Mouse (Mus musculus) liver, adult 2 months (tissue): ENCODE measurements around the gene Lactbl1. TPM values are rescaled to one million over a fixed set of nuclear protein-coding genes. Genes with fewer than 3 reads are reported as not detected.

Experiments
- DNase-seq: peaks from one replicate; pipeline ENCODE4 v3.0.0-alpha.2; 2011; ENCODE audit warnings: low read depth, low spot score; ENCODE audit errors: extremely low read depth
- H3K27ac ChIP-seq: fragments of 200-500 bp; replicated peaks from 2 replicates; pipeline ENCODE4 v1.5.1; 2012; ENCODE audit warnings: low read depth, mild to moderate bottlenecking, control low read depth, inconsistent platforms, low read length; ENCODE audit not compliant: insufficient read depth
- H3K27me3 ChIP-seq: fragments of 200-500 bp; 2 replicates; pipeline ENCODE4 v1.6.1; 2012; ENCODE audit warnings: mild to moderate bottlenecking, moderate library complexity, low read length, inconsistent platforms; ENCODE audit not compliant: control insufficient read depth, insufficient read depth
- H3K36me3 ChIP-seq: fragments of 200-500 bp; 2 replicates; pipeline ENCODE4 v1.6.1; 2012; ENCODE audit warnings: low read length, inconsistent platforms; ENCODE audit not compliant: control insufficient read depth, insufficient read depth
- H3K4me1 ChIP-seq: fragments of 200-500 bp; 2 replicates; pipeline ENCODE4 v1.6.1; 2011; ENCODE audit warnings: low read length; ENCODE audit not compliant: control insufficient read depth, insufficient read depth
- H3K4me3 ChIP-seq: fragments of 200-500 bp; 2 replicates; pipeline ENCODE4 v1.5.1; 2011; ENCODE audit warnings: low read depth, mild to moderate bottlenecking, control low read depth, low read length, moderate library complexity; ENCODE audit not compliant: insufficient read depth
- H3K79me2 ChIP-seq: fragments of 200-500 bp; 2 replicates; pipeline ENCODE4 v1.6.1; 2012; ENCODE audit warnings: inconsistent platforms, mild to moderate bottlenecking, low read length, moderate library complexity; ENCODE audit not compliant: control insufficient read depth, insufficient read depth
- H3K9ac ChIP-seq: fragments of 200-500 bp; 2 replicates; pipeline ENCODE4 v1.6.1; 2012; ENCODE audit warnings: low read depth, mild to moderate bottlenecking, control low read depth, inconsistent platforms, low read length
- CTCF ChIP-seq: fragments of 200-500 bp; IDR thresholded peaks from 2 replicates; pipeline ENCODE4 v1.5.1; 2011; ENCODE audit warnings: low read depth, low read length, control low read depth
- POLR2A ChIP-seq: fragments of 200-500 bp; IDR thresholded peaks from 2 replicates; pipeline ENCODE4 v1.6.1; 2011; ENCODE audit warnings: low read length, control low read depth; ENCODE audit not compliant: insufficient read depth; ENCODE audit errors: extremely low read depth
- WGBS: fragments of 180-500 bp; shearing (Covaris S2); methylation state at CpG from one replicate; pipeline ENCODE4 v1.1.7; 2018; 5-methylcytosine and 5-hydroxymethylcytosine counted together
- polyA plus RNA-seq: library from polyadenylated mRNA; depleted of rRNA; stranded (reverse); fragments of >200 nt; gene quantifications from 2 replicates; pipeline ENCODE4 v1.2.3, GENCODE M21; 2012; rRNA removed
- total RNA-seq: library from RNA; depleted of rRNA; stranded (reverse); fragments of >200 nt; gene quantifications from 2 replicates; pipeline ENCODE4 v1.2.3, GENCODE M21; 2014; rRNA removed

Lactbl1 gene
- total and polyA plus RNA-seq, 2 experiments, result not detected

DNA sequence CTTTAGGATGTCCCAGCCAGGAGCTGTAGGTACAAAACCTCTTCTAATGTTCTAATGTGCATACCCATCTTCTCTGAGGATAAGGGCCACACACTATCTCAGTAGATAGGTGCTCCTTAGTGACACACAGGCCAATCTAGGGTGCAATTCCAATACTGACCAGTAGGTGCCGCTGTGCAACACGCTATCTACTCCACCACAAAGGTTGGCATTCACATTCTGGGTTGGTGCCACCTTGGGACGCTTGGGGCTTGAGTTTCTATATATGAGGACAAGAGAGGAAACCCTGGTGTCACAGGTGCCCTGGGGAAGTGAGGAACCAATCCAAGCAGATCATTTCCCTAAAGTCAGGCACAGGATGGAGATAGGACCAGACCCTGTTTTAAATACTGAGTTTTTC lies 56.1 kb downstream of the Lactbl1 start:
- H3K4me1 ChIP-seq, result no peaks in the 10 kb centered on the region
- H3K27me3 ChIP-seq, result no peaks in the 10 kb centered on the region
- DNase-seq, result peak; percentile 59
- H3K27ac ChIP-seq, result no peak overlapping the region
- H3K9ac ChIP-seq, result no peak overlapping the region
- no peaks in the 10 kb centered on the region for H3K36me3 ChIP-seq
- TF ChIP-seq POLR2A, result no peak
- peak; percentile 86 for TF ChIP-seq CTCF
- 8% methylated on average over 3 of the region's 3 CpGs for WGBS
- no peak overlapping the region for H3K4me3 ChIP-seq
- H3K79me2 ChIP-seq, result no peaks in the 10 kb centered on the region

- Histone ChIP-seq H3K27ac (no peak overlapping the region), H3K4me1 (no peaks in the 10 kb centered on the region), H3K79me2 (no peaks in the 10 kb centered on the region), H3K9ac (no peak overlapping the region), H3K27me3 (no peaks in the 10 kb centered on the region), H3K36me3 (no peaks in the 10 kb centered on the region), H3K4me3 (no peak overlapping the region)
- TF ChIP-seq POLR2A (no peak), CTCF (no peak)
- no peak for DNase-seq
- WGBS, result 31% methylated on average over 8 of the region's 8 CpGs
These were observed 56.8 kb downstream of the Lactbl1 start for GRCm38 (mm10) chr4:136679221-136679620.

DNA sequence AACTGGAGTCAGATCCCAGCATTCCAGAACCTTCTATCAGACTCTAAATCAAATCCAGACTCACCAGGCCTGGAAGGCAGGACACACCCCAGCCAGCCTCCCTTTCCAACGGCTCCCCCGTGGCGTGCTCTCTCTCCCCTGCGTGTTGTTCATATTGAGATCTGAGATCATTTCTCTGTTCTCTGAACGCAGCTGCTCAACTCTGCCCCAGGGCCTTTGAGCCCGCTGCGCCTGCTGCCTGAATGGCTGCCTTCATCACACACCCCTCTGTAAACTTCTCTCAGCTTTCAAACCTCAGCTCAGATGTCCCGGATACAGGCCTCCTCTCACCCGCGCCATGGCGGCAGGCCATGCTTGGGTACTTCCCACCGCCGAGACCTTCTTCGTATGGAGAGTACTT lies 58.2 kb downstream of the Lactbl1 start:
- Histone ChIP-seq H3K27ac (no peak overlapping the region), H3K4me1 (no peaks in the 10 kb centered on the region), H3K9ac (no peak overlapping the region), H3K4me3 (no peak overlapping the region), H3K79me2 (no peaks in the 10 kb centered on the region), H3K36me3 (no peaks in the 10 kb centered on the region), H3K27me3 (no peaks in the 10 kb centered on the region)
- no peak for DNase-seq
- TF ChIP-seq CTCF (no peak), POLR2A (no peak)
- WGBS, result 91% methylated on average over 14 of the region's 14 CpGs

GRCm38 (mm10) chr4:136684485-136684884 lies 62.1 kb downstream of the Lactbl1 start:
- Histone ChIP-seq H3K79me2 (no peaks in the 10 kb centered on the region), H3K4me1 (no peaks in the 10 kb centered on the region), H3K27me3 (no peaks in the 10 kb centered on the region), H3K9ac (no peak overlapping the region), H3K27ac (no peak overlapping the region), H3K36me3 (no peaks in the 10 kb centered on the region), H3K4me3 (no peak overlapping the region)
- 74% methylated on average over 6 of the region's 6 CpGs for WGBS
- no peak for DNase-seq
- no peak for TF ChIP-seq CTCF
- TF ChIP-seq POLR2A, result no peak

DNA sequence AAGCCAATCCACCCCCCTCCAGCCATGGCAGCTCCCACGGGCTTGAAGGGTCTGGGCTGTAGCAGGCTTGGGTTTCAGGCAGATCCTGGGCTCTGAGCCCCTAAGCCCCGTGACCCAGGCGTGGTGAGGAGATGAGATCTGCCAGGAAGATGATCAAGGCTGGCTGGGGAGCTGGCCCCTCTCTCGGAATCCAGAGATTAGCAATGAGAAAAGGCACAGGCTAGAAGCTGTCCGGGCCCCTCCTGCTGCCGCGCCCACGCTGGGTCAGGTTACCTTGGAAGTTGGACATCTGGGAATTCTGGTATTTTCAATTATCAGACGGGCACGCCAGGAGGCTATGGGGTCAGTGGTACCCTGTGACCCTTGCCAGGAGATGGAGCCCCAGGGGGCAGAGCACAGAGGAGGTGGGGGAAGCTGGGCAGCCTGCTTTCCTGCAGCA lies 63.0 kb downstream of the Lactbl1 start:
- WGBS, result 89% methylated on average over 10 of the region's 10 CpGs

DNA sequence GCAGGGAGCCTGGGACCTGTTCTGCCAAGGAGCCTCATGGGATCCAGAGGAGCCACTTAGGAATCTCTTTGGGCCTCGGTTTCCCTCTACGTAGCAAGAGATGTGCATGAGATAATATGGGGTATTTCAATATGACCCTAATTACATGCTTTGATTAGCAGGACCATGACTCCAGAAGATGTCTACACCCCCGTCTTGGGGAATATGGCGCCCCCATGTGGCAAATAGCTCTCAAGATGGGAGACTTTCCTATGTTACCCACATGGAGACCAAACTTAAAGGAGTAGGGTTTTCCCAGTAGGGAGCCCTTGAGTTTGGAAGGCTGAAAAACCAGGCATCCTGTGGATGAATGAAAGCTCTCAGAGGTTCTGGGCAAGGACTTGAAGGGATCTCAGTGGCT lies 65.7 kb downstream of the Lactbl1 start:
- DNase-seq, result no peak
- no peaks in the 10 kb centered on the region for H3K4me1 ChIP-seq
- no peaks in the 10 kb centered on the region for H3K79me2 ChIP-seq
- no peak overlapping the region for H3K4me3 ChIP-seq
- H3K27ac ChIP-seq, result no peak overlapping the region
- no peaks in the 10 kb centered on the region for H3K27me3 ChIP-seq
- 56% methylated on average over 4 of the region's 4 CpGs for WGBS
- H3K36me3 ChIP-seq, result no peaks in the 10 kb centered on the region
- H3K9ac ChIP-seq, result no peak overlapping the region
- no peak for TF ChIP-seq CTCF
- no peak for TF ChIP-seq POLR2A

More for the DNA sequence above, 63.0 kb downstream of the Lactbl1 start:
- H3K27ac ChIP-seq, result no peak overlapping the region
- no peak for DNase-seq
- H3K4me3 ChIP-seq, result no peak overlapping the region
- no peak overlapping the region for H3K9ac ChIP-seq
- TF ChIP-seq POLR2A (no peak), CTCF (no peak)
- no peaks in the 10 kb centered on the region for H3K27me3 ChIP-seq
- no peaks in the 10 kb centered on the region for H3K36me3 ChIP-seq
- H3K79me2 ChIP-seq, result no peaks in the 10 kb centered on the region
- H3K4me1 ChIP-seq, result no peaks in the 10 kb centered on the region

Other genes with a start within 250 kb of the Lactbl1 start
- not detected in 2 replicates for gene Htr1d, start 199.1 kb upstream of the Lactbl1 start, total RNA-seq
- 0.82 TPM in 1 of 2 replicates, not detected in the other for gene Htr1d, start 199.1 kb upstream of the Lactbl1 start, polyA plus RNA-seq
- 0.07 and 0.18 TPM in 2 replicates for gene 6030445D17Rik, start 160.4 kb upstream of the Lactbl1 start, total RNA-seq
- 0.11 and 0.15 TPM in 2 replicates for gene 6030445D17Rik, start 160.4 kb upstream of the Lactbl1 start, polyA plus RNA-seq
- 6.8 and 8.1 TPM in 2 replicates for gene Luzp1, start 152.9 kb upstream of the Lactbl1 start, total RNA-seq
- gene Luzp1, start 152.9 kb upstream of the Lactbl1 start, polyA plus RNA-seq, result 2.5 and 3.3 TPM in 2 replicates
- gene Kdm1a, start 19.9 kb upstream of the Lactbl1 start, total RNA-seq, result 10.0 and 10.9 TPM in 2 replicates
- gene Kdm1a, start 19.9 kb upstream of the Lactbl1 start, polyA plus RNA-seq, result 6.7 and 8.8 TPM in 2 replicates
- gene Tex46, start 12.2 kb upstream of the Lactbl1 start, total RNA-seq, result not detected in 2 replicates
- not detected in 2 replicates for gene Tex46, start 12.2 kb upstream of the Lactbl1 start, polyA plus RNA-seq
- 0.20 and 0.37 TPM in 2 replicates for gene Ephb2, start 213.4 kb downstream of the Lactbl1 start, total RNA-seq
- 0.18 and 0.27 TPM in 2 replicates for gene Ephb2, start 213.4 kb downstream of the Lactbl1 start, polyA plus RNA-seq